Mouse (Mus musculus) kidney, postnatal 25 days (tissue): Measurements from ENCODE around the gene Rasl12.
A peak's percentile ranks its signal among the peaks of the same experiment; 100 is the strongest.

Source experiments
- DNase-seq, 2 experiments: peaks; one replicate each; pipeline ENCODE4 v3.0.0; 2021; ENCODE audit warnings: mixed read lengths in 2 of 2

Gene Rasl12

DNA sequence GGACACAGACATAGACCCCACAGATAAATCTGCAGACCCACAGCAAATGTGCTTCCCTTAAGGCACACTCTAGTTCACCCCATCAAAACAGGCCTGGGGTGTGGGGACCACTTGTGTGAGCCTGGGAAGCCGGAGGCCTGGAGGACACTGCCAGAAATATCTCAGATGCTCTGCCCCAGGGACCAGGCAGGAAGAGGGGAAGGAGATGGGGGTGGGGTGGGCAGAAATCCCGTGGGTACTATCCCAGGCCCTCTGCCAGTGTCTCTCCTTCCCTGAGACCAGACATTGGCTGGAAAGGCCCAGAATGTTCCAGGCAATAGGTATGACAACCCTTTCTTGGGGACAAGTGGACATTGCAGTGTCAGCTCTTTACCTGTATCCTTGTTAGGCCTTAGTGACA lies 4.7 kb upstream of the Rasl12 start:
- DNase-seq: no peak

DNA sequence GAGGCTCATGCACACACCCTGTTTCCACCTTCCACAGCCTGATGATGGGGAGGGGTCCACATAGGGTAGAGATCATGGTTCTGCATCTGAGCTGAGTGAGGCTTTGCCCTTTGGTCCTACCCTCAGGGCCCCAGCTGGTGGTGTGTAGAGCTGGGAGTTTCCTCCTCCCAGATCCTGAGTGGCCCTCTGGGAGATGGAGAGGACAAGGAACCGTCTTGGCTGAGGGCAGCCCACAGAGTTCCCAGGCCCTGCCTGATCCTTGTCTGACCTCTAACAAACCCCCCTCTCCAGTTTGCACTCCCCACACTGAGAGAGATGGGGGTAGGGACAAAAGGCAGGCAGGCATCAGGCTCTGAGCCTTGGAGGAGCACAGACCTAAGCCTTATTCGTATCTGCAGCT lies 3.9 kb upstream of the Rasl12 start:
- no peak for DNase-seq

DNA sequence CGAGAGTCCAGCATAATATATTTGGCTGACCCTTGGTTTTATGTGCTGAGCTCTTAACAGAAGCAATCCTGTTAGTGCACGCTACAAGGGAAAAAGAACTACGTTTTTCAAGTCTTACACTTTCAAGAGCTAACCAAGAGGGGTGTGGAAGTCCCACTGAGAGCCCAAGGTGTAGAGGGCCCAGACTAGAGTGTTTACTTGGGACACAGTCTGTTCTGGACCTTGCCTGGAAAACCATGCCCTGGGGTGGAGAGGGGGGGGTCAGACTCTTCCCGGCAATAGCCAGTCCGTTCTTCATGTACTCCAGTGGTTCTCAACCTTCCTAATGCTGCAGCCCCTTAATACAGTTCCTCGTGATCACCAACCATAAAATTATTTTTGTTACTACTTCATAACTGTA lies 1.6 kb downstream of the Rasl12 start:
- no peak for DNase-seq

DNA sequence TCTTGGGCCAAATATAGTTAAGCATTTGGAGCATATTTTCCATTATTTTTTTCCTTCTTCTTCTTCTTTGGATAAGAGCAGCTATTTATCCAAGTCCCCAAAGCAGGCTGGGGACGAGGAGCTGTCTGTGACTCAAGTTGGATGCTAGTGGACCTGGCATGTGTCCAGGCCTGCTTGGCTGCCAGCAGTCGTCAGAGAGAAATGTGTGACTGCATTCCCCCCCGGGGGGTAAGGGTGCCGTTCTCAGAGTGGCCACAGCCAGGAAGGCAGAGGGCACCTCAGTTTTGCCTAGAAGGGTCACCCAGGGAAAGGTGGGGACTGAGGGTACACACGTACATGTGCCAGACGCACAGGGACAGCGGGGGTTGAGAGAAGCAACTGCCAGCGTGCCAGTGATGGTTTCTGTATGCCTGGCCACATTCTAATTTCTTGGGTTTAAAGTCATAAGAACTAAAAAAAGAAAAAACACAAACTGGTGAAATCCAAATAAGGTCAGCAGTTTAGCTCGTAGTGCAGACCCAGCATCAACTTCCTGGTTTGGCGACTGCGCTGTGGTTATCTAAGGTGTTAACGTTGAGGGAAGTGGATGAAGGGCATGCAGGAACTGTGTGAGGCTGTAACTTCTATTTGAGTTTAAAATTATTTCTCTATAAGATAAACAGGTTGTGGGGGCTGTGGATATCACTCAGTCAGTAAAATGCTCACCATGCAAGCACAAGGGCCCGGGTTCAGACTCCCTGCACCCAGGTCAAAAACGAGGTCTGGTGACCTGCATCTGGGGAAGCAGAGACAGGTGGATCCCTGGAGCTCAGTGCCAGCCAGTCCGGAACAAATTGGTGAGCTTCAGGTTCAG lies 6.3 kb downstream of the Rasl12 start:
- DNase-seq: peak; percentile 88 to 91

DNA sequence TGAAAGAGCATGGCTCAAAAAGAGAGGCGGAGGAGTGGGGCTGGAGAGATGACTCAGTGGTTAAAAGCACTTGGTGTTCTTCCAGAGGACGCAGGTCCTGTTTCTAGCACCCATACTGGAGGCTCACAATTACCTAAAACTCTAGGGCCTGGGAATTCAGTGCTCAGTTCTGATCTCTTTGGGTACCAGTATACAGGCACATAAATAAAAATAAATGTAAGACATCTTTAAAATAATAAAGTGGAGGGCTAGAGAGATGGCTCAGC lies 6.8 kb downstream of the Rasl12 start:
- DNase-seq: no peak

DNA sequence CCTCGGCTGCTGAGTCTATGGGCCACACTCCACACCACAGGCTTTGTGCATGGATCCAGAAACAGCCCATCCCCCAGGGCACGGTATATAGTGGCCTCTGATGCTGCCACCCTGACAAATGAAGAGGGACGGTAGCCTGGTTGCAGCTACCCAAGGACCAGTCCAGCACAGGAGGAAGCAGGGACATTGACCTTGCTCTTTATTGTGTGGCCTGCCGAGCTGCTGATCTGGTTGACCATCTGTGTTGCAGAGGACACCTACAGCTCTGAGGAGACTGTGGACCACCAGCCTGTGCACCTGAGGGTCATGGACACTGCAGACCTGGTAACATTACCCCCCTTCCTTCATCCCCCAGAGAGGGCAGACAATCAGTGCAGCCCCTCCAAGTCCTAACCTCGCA lies 9.0 kb downstream of the Rasl12 start:
- no peak for DNase-seq

DNA sequence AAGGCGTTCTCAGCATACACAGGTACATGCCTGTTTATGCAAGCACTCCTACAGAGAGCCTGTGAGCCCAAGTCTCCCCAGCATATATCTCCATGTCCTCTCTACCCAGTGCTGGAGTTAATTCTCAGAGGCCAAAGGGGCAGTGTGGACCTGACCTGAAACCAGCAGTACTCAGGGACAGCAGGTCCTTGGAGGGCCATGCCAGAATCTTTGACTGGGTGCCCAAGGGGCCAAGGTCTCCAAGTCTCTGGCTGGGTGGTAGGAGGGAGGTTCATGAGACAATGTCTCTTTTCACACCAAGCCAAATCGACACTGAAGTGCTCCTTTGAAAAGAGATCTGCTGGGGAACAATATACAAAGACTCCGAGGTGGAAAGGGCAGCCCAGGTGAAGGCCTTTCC lies 9.6 kb downstream of the Rasl12 start:
- DNase-seq: peak; percentile 56 to 89

DNA sequence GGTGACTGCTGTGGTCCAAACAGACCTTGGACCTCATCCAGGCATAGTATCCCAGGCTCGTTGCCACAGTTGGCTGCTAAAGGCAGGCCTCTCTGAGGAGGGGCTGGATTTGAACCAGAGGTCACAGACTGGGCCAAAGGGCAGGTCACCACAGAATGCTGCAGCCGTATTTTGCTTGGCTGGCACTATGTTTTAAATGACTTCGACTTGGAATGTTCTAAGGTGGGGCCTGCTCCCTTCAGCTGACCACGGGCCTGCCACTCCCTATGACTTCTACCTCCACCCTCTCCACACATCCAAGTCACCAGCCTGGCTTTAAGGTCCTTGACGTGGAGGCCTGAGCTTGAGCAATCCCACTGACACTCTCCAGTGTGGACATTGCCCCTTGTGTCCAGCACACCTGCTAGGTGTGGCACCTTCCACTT lies 10.6 kb downstream of the Rasl12 start:
- DNase-seq: peak; percentile 89 to 94

DNA sequence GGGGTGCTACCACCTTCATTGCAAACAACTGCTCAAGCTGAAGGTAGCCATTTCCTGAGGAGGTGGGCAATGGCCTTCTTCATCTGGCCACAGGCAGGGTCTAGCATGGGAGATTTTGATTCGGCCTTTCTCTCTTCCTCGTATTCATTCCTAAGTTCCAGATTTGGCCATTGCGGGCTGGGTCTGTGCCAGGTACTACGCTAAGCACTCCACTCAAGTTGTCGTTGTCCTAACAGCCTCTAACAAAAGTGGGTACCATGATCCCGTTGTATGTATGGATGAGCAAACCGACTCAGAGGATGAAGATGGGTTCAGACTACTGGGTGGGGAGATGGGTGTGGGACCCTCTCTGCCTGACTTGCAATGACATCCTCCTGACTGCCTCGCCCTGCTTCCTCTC lies 12.1 kb downstream of the Rasl12 start:
- DNase-seq: no peak

DNA sequence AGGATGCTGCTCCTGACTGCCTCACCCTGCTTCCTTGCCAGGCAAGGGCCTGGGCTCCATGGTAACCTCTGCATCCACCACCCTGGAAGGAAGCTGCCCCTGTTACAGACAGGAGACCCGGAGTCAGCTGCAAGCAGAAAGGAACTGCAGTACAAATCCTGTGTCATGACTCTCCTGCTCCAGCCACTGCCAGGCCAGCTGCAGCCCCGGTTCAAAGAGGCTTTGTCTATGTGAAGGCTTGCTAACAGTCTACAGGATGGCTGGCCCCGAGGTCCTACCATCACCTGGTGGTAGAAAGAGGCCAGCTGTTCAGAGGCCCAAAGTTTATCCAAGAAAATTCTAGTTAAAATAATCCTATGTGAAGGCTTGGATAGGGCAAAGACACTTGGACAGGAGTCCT lies 13.0 kb downstream of the Rasl12 start:
- DNase-seq: no peak

DNA sequence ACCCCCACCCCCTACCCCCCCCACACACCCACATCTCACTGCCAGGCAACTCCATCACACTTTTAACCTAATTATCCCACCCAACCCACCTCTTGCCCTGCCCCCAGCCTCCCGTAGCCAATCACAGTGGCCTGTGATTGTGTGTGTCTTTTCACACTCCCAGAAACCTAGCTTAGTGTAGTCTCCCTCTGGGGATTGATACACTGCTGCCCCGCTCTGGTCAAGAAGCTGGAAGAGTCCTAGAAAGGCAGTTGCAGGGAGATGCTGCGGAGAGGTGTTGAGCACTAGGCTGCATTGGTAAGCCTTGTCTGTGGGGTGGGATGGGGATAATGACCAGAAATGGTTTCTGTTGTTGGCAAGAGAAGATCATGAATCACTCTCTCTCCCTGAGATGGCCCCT lies 19.4 kb downstream of the Rasl12 start:
- no peak for DNase-seq

DNA sequence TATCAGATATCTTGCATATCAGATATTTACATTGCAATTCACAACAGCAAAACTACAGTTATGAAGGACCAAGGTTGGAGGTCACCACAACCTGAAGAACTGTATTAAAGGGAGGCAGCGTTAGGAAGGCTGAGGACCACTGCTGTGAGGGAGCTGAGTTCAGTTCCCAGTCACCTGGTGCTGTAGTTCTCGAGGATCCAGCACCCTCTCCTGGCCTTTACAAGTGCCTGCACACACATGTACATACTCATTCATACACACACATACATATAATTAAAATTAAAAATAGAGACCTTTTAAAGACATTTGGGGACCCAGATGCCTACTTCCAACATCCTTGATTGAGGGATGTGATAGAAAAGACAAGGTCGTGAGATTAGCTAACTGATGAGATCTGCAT lies 21.3 kb downstream of the Rasl12 start:
- DNase-seq: no peak

DNA sequence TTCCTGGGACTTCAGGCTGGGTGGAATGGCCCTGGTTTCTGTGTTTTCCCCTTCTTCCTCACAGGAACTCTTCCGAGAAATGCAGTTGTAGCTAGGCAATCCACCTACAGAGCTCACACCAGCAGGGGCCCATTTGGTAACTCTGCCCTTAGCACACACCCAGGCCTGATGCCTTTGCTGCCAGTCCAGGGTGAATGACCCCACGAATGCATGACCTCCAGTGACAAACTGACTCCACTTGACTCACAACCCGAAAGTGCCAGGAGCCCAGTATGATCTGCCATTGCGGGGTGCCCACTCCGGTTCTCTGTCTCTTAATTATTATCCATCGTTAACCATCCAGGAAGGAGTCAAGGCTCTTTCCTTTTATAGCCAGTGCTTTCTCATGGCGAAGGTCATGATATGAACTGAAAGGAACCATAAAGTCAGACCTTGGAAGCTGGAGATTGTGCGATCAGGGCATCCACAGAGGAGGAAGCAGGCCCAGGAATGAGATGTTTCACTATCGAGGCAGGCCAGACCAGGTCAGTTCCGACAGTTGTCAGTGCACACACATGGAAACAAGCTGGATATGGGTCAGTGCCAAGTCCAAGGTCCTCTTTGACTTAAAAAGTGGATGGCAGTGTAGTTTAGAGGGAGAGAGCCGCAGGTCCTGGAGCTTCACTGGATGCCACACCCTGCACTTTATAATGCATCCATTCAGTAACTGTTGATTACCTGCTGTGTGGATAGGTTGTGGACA lies 24.6 kb downstream of the Rasl12 start, which contains the start of gene Slc51b:
Slc51b (minus strand) TSS at position 196 of the 742 bp plus-strand sequence.
- DNase-seq: peak; percentile 82 to 88

DNA sequence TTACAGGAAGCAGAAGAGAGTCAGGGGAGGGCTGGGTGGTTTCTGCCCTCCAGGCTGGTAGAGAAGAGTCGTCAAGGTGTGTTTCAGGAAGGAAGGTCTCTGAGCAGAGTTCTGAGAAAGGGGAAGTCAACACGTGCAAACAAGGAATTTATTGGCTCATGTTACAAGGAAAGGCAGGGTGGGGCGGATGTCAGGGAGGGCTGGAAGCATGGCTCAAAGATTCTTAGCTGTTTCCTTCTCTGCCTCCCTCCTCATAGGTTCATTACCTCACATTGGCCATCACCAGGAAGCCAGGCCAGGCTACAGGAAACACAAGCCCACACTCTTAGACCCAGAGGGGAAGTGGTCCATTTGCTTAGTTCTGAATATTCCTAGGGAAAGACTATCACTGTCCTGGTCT lies 26.1 kb downstream of the Rasl12 start:
- DNase-seq: no peak

DNA sequence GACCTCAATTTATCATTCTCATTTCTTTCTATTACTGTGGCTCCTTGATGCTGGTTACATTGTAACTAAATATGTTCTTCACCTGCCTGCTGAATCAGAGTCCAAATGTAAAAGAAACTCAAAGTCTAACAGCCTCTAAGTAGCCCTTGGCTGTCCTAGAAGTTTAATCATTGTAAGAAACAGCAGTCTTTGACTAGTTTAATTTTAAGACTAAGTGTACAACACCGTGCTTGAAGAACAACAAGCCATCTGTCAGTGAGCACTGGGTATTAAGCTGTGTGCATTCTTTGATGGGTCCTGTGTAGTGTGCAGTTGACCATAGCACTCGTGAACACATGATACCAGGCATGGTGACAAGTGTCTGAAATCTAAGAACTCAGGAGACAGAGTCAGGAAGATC lies 29.2 kb downstream of the Rasl12 start:
- DNase-seq: no peak

DNA sequence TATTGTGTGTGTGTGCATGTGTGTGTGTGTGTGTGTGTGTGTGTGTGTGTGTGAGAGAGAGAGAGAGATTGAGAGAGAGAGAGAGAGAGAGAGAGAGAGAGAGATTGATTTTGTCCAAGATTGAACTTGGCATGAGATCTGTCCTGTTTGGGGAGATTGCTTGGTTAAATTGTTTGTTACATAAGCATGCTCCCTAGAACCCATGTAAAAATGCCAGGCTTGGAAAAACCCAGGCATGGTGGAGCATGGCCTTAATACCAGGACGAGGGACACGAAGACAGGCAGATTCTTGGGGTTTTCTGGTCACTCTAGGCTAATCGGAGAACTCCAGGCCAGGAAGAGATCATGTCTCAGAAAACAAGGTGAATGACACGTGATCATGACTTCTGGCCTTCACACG lies 29.7 kb downstream of the Rasl12 start:
- peak in 1 of 2 experiments; percentile 33 for DNase-seq

DNA sequence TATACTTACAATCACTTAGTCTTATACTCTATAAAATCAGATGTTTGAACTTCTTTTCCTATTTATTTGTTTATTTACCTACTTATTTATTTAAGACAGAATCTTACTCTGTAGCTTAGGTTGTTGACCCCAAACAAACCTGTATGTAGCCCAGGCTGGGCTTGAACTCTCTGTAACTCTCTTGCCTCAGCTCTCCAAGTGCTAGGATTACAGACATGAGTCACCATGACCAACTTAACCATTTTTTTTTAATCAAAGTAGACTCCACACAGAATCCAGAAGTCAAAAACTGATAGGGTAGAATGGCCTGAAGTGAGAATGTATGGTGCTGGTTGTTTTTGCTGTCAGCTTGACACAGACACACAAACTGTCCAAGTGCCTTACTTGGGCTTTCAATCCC lies 32.1 kb downstream of the Rasl12 start:
- DNase-seq: no peak

DNA sequence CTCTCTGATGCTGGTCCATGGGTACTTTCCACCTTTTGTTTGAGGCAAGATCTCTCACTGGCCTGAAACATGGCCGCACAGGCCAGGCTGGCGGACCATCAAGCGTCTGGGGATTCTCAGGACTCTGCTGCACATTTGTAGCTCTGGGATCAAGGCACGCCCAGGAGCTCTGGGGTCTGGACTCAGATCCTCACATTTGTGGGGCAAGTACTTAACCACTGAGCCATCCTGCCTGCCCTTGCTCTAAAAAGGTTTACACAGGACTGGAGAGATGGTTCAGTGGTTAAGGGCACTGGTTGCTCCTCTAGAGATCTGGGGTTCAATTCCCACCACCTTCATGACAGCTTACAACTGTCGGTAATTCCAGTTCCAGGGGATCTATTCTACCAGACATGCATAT lies 32.6 kb downstream of the Rasl12 start:
- no peak for DNase-seq

DNA sequence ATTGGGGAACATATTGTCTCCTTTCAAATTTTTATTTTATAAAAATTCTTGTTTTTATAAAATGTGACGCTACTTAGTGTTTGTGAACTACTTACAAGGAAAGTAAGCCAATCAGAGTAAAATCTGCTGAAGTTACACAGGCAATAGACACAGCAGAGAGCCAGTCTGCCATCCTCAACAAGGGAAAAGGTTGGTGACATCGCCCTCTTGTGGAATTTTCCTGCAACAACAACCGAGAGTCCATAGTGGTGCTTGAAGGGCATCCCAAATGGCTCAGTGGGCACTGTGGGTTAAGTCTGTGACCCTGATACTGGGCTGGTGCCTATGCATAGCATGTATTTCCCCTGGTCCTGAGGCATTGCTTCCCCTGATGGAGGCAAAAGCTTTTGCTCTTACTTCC lies 33.9 kb downstream of the Rasl12 start:
- peak; percentile 84 to 92 for DNase-seq

DNA sequence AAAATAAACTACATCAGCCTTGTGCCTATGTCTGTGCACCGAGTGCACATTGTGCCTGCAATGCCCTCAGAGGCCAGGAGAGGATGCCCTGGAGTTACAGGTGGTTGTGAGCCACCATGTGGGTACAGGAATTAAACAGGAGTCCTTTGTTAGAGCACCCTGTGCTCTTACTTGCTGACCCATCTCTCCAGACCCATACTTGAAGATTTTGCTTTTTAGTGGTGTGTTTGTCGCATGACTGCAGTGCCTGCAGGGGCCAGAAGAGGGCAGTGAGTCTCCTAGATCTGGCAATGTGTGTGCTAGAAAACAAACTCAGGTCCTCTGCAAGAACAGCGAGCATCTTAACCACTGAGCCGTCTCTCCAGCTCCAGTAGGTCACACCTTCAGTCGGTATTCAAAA lies 35.8 kb downstream of the Rasl12 start:
- peak in 1 of 2 experiments; percentile 65 for DNase-seq

DNA sequence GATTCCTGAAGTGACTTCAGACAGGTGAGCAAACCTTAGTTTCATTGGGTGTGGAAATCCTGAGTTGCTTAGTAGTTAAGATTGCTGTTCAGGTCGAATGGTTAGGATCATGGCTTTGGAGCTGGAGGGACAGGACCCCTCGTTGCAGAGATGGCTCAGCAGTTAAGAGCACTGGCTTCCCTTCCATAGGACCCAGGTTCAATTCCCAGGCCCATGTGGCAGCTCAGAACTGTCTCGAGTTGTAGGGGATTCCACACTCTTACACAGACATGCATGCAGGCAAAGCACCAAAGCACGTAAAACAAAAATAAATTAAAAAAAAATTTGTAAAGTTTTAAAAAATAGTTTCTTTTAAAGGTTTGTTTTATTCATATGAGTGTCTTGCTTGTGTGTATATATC lies 36.9 kb downstream of the Rasl12 start:
- no peak for DNase-seq

DNA sequence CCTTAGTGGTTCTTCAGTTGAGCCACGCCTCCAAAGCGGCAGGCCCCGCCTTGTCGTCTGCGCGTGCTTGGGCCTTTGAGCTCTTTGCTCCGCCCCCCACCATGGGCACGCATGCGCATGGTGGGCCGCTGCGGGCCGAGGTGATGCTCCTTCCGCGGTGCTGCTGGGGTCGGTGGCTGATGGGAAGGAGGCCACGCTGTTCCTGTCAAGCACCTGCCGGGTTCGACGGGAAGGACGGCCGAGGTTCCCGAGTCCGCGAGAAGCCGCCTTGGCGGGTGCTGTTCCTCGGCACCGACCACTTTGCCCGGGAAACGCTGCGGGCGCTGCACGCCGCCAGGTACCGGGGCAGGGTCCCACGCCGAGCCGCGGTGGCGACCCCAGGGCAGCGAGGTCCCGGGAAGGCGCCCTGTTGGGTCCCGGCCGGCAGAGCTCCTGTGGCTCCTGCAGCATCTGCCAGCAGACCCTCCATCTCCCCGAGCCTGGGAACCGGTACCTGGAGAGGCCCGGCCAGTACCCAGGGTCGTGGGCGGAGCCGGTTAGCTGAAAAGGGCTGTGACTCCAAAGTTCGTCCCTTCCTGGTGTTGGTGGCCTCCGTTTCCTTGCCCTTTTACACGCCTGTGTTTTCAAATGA lies 37.5 kb downstream of the Rasl12 start, which contains the start of gene Mtfmt:
Mtfmt (plus strand) TSS at position 112 of the 631 bp plus-strand sequence.
- DNase-seq: peak; percentile 96 to 97

DNA sequence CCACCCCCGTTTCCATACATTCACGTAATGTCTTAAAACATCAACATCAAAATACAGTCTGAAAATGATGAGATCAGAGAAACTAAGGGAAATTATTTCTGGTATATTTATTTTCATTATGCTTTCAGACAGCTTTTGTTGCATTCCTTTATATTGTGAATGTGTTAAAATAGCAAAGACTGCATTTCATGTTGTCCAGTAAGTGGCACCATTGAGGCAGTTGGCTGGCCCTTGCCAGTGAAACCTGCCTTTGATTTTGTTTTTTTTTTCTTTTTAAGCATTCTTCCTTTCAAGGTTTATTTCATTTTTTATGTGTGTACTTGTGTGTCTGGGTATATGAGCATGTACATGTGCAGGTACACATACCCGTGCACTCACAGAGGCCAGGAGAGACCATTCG lies 46.4 kb downstream of the Rasl12 start:
- DNase-seq: no peak

DNA sequence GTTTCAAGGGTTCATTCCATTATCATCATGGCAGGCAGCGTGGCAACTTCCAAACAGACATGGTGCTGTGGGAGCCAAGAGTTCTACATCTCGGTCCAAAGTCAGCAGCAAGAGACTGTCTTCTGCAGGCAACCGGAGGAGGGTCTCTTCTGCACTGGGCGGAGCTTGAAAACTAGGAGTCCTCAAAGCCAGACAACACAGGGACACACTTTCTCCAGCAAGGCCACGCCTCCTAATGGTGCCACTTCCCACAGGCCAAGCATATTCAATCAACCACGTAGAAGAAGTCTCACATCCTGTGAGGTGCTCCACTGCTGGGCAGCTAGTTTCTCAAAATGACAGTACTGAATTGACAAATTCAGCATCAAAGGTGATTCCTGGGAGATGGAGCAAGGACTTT lies 49.6 kb downstream of the Rasl12 start:
- DNase-seq: no peak
